Mouse (Mus musculus) liver, postnatal 0 days (tissue): ENCODE data around the gene Gm5741.

Source experiments
- CTCF ChIP-seq: sonication (generic); IDR thresholded peaks from 2 replicates; pipeline ENCODE4 v1.5.1; 2016; ENCODE audit warnings: antibody characterized with exemption, low read depth
- EP300 ChIP-seq: IDR thresholded peaks from 2 replicates; pipeline ENCODE4 v1.6.1; 2016; ENCODE audit warnings: antibody characterized with exemption, low read depth, mild to moderate bottlenecking

- no peak for TF ChIP-seq CTCF
- no peak for TF ChIP-seq EP300
These were observed 43.9 kb downstream of the Gm5741 start for GRCm38 (mm10) chr8:85023846-85024245.
